Mouse (Mus musculus): ENCODE measurements around the gene Scgb2b7.
"Not testable (repeated sequence)": the region's sequence is repeated elsewhere in the genome, so short reads cannot be mapped to it uniquely, and the experiment has no call there.

Gene Scgb2b7

DNA sequence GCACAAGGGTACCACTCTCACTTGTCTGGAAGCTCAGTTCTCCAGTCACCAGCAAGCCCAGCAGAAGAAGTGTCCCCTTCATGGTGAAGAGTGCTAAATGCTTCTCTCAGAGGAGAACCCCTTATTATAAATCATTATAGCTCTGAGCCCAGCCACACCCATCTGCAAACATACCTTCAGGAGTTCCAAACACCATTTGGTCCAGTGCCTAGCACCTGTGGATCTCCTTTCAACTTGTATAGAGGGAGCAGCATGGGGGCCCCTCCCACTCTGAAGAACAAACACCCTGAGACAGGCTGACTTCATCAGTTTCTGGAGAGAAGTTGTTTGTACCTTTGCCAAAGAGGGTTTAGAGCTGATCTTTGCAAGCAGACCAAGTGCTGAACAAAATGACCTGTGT lies at the start of gene Scgb2b7:
Scgb2b7 (minus strand) TSS at position 101 of the 400 bp plus-strand sequence.
- not testable (repeated sequence) for DNase-seq (ENCODE audit: low spot score in 2 of 2)

DNA sequence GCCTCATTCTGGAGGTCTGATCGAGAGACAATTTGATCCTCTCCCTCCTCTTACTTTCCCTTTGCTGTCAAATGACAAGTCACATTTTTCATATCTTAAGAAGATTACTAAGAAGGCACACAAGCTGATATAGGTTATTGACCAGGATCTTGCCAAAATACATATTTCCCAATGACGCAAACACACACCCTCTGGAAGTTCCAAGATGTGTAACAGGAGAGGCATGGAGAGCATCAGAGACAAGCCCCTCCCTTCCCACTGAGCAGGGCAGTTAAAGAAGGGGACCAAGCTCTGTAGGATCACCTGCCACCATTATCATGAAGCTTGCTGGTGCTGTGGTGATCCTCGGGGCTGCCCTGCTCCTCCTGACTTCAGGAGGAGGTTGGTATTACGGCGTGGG lies 6.8 kb upstream of the Scgb2b7 start, which contains the start of gene Scgb1b7:
Scgb1b7 (plus strand) TSS at position 301 of the 400 bp plus-strand sequence.
- DNase-seq (ENCODE audit: low spot score in 2 of 2), result not testable (repeated sequence)

Data from frontal cortex, postnatal 14 days (tissue).